Comparison of ENCODE assay signal across 19 mouse cellular contexts in the genomic region with DNA sequence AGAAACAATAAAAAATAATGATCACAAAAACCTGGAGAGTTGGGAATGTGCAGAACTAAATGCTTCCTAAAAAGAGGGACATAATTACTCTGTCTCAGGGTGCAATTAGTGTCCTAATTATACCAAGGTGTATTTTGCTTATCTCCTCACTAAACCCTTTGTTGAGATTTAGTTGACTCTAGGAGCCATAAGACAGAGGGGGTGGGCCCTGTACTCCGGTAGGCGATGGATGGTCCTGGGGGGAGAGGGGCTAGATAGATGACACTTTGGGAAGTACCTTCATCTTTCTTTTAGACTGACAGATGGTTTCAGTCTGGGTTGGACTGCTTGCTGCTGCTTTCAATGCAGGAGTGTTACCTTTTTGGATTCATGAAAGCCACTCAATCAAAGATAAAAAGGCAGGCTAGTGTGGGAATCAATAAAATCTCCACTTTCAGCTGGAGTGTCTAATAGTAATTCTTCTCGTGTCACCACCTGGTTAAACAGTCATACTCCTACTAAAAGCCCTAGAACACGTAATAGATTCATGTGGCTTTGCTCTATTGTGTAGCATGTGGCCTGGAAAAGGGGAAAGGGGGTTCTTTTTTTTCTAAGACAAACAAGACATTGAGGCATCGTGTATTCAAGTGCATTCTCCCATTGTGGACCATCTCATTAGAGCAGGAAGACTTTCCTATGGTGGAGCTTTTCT.
DNase-seq lines count a peak whose midpoint lies in the region; ATAC-seq and TF ChIP-seq lines count a peak whose summit lies in the region.
"Had no signal": no experiment of that assay in that cellular context is flagged by ENCODE, and none has a peak within 500 bp of the region (broad histone marks: within the 10 kb centered on the region; RNA-seq: fewer than 3 reads in every experiment).

No protein-coding gene starts in this region.

- ATAC-seq in hindbrain, embryonic 11.5 days (ENCODE audit: low FRiP score), result peak; percentile 46
- peak; percentile 65 for ATAC-seq in forebrain, embryonic 11.5 days (replicated peaks; ENCODE audit: low FRiP score)
- peak; percentile 56 for ATAC-seq in hindbrain, embryonic 13.5 days (ENCODE audit: low FRiP score)
- peak; percentile 27; the same call in 1 of the 2 replicates for ATAC-seq in neural tube, embryonic 12.5 days (ENCODE audit: low FRiP score, low read depth)
- ATAC-seq in intestine, postnatal 0 days, result no peak

- peaks cover 7% of the 10 kb centered on the region; the same call in 1 of the 2 replicates for H3K4me1 ChIP-seq in hindbrain, embryonic 11.5 days (replicated peaks; ENCODE audit: control insufficient read depth, insufficient read depth, low read length)
- H3K4me1 ChIP-seq in hindbrain, embryonic 10.5 days (replicated peaks), result peaks cover 61% of the 10 kb centered on the region
- H3K4me1 ChIP-seq in forebrain, embryonic 11.5 days (replicated peaks; ENCODE audit: control insufficient read depth, insufficient read depth, low read length), result peaks cover 26% of the 10 kb centered on the region
- peaks cover 46% of the 10 kb centered on the region for H3K4me1 ChIP-seq in hindbrain, embryonic 13.5 days (replicated peaks)
- peaks cover 48% of the 10 kb centered on the region for H3K4me1 ChIP-seq in neural tube, embryonic 12.5 days
- no peaks in the 10 kb centered on the region for H3K4me1 ChIP-seq in intestine, postnatal 0 days (replicated peaks; ENCODE audit: control insufficient read depth, insufficient read depth, low read length)
- H3K4me1 ChIP-seq: heart, embryonic 10.5 days; limb, embryonic 15.5 days; megakaryocyte, embryonic 14.5 days had no signal

- H3K4me3 ChIP-seq in hindbrain, embryonic 11.5 days (ENCODE audit: low read depth, low read length), result no peak overlapping the region
- no peak overlapping the region for H3K4me3 ChIP-seq in hindbrain, embryonic 10.5 days
- H3K4me3 ChIP-seq in forebrain, embryonic 11.5 days (ENCODE audit: low read depth, low read length), result no peak overlapping the region
- H3K4me3 ChIP-seq in hindbrain, embryonic 13.5 days, result no peak overlapping the region
- H3K4me3 ChIP-seq in neural tube, embryonic 12.5 days, result no peak overlapping the region
- no peak overlapping the region for H3K4me3 ChIP-seq in intestine, postnatal 0 days (ENCODE audit: low read depth, low read length)
- H3K4me3 ChIP-seq: heart, embryonic 10.5 days; limb, embryonic 15.5 days; megakaryocyte, embryonic 14.5 days had no signal

- no peaks in the 10 kb centered on the region for H3K9me3 ChIP-seq in hindbrain, embryonic 11.5 days (ENCODE audit: control insufficient read depth, low read length)
- no peaks in the 10 kb centered on the region for H3K9me3 ChIP-seq in hindbrain, embryonic 10.5 days
- no peaks in the 10 kb centered on the region for H3K9me3 ChIP-seq in forebrain, embryonic 11.5 days (ENCODE audit: control insufficient read depth, low read length)
- H3K9me3 ChIP-seq in hindbrain, embryonic 13.5 days, result no peaks in the 10 kb centered on the region
- no peaks in the 10 kb centered on the region for H3K9me3 ChIP-seq in neural tube, embryonic 12.5 days
- no peaks in the 10 kb centered on the region for H3K9me3 ChIP-seq in intestine, postnatal 0 days (ENCODE audit: control insufficient read depth)
- H3K9me3 ChIP-seq: heart, embryonic 10.5 days; limb, embryonic 15.5 days had no signal

- no peak overlapping the region for H3K9ac ChIP-seq in hindbrain, embryonic 11.5 days (ENCODE audit: low read depth, low read length)
- H3K9ac ChIP-seq in forebrain, embryonic 11.5 days (ENCODE audit: low read length), result no peak overlapping the region
- H3K9ac ChIP-seq in hindbrain, embryonic 13.5 days, result no peak overlapping the region
- no peak overlapping the region for H3K9ac ChIP-seq in neural tube, embryonic 12.5 days
- no peak overlapping the region for H3K9ac ChIP-seq in intestine, postnatal 0 days (ENCODE audit: low read depth, low read length)
- H3K9ac ChIP-seq: limb, embryonic 15.5 days had no signal

- H3K27ac ChIP-seq in hindbrain, embryonic 11.5 days (ENCODE audit: low read depth, low read length), result no peak overlapping the region
- no peak overlapping the region for H3K27ac ChIP-seq in hindbrain, embryonic 10.5 days
- peak overlapping the region; percentile 37; the same call in 1 of the 2 replicates for H3K27ac ChIP-seq in forebrain, embryonic 11.5 days (ENCODE audit: low read depth, low read length)
- H3K27ac ChIP-seq in hindbrain, embryonic 13.5 days, result peak overlapping the region; percentile 73
- H3K27ac ChIP-seq in neural tube, embryonic 12.5 days, result no peak overlapping the region
- no peak overlapping the region for H3K27ac ChIP-seq in intestine, postnatal 0 days (ENCODE audit: low read depth, low read length)
- H3K27ac ChIP-seq: heart, embryonic 10.5 days; limb, embryonic 15.5 days had no signal

- 28% methylated on average over 5 of the region's 5 CpGs for WGBS in hindbrain, embryonic 11.5 days
- 46% methylated on average over 5 of the region's 5 CpGs for WGBS in hindbrain, embryonic 10.5 days
- 29% methylated on average over 5 of the region's 5 CpGs for WGBS in forebrain, embryonic 11.5 days
- WGBS in hindbrain, embryonic 13.5 days, result 14% methylated on average over 5 of the region's 5 CpGs
- 11% methylated on average over 5 of the region's 5 CpGs for WGBS in neural tube, embryonic 12.5 days
- WGBS in intestine, postnatal 0 days, result 41% methylated on average over 5 of the region's 5 CpGs

- DNase-seq in hindbrain, embryonic 11.5 days (ENCODE audit: low spot score), result no peak
- no peak for DNase-seq in hindbrain, embryonic 10.5 days (ENCODE audit: low spot score)
- DNase-seq in forebrain, embryonic 11.5 days (ENCODE audit: low spot score), result no peak
- DNase-seq in urinary bladder, adult 2 months (ENCODE audit: low spot score), result no peak
- no peak for DNase-seq in cerebellum, adult 9-10 months
- DNase-seq: adrenal gland, postnatal 14 days; cerebellum, adult 8-10 months; gastrocnemius, postnatal 10 days; heart, postnatal 14 days; layer of hippocampus, postnatal 36 days; lung, postnatal 10 days; right cerebral cortex, postnatal 4 days; thymus, postnatal 4 days had no signal

- H3K36me3 ChIP-seq in hindbrain, embryonic 11.5 days (ENCODE audit: control insufficient read depth, insufficient read depth, low read length), result no peaks in the 10 kb centered on the region
- no peaks in the 10 kb centered on the region for H3K36me3 ChIP-seq in hindbrain, embryonic 10.5 days
- H3K36me3 ChIP-seq in forebrain, embryonic 11.5 days (ENCODE audit: control insufficient read depth, insufficient read depth, low read length), result no peaks in the 10 kb centered on the region
- no peaks in the 10 kb centered on the region for H3K36me3 ChIP-seq in hindbrain, embryonic 13.5 days
- no peaks in the 10 kb centered on the region for H3K36me3 ChIP-seq in neural tube, embryonic 12.5 days
- no peaks in the 10 kb centered on the region for H3K36me3 ChIP-seq in intestine, postnatal 0 days (ENCODE audit: control insufficient read depth, insufficient read depth)
- H3K36me3 ChIP-seq: heart, embryonic 10.5 days; limb, embryonic 15.5 days had no signal

- no peak overlapping the region for H3K4me2 ChIP-seq in hindbrain, embryonic 11.5 days (replicated peaks; ENCODE audit: low read depth, low read length)
- no peak overlapping the region for H3K4me2 ChIP-seq in forebrain, embryonic 11.5 days (ENCODE audit: low read depth, low read length, severe bottlenecking)
- H3K4me2 ChIP-seq in hindbrain, embryonic 13.5 days, result no peak overlapping the region
- peak overlapping the region; percentile 7; the same call in 1 of the 2 replicates for H3K4me2 ChIP-seq in neural tube, embryonic 12.5 days (replicated peaks)
- H3K4me2 ChIP-seq in intestine, postnatal 0 days (replicated peaks; ENCODE audit: low read depth), result no peak overlapping the region
- H3K4me2 ChIP-seq: limb, embryonic 15.5 days had no signal

- H3K27me3 ChIP-seq in hindbrain, embryonic 11.5 days (ENCODE audit: control insufficient read depth, insufficient read depth, low read length), result peaks cover 22% of the 10 kb centered on the region
- peaks cover 62% of the 10 kb centered on the region for H3K27me3 ChIP-seq in hindbrain, embryonic 10.5 days (ENCODE audit: insufficient read depth, poor library complexity, severe bottlenecking)
- H3K27me3 ChIP-seq in forebrain, embryonic 11.5 days (ENCODE audit: control insufficient read depth, insufficient read depth, low read length), result peaks cover 4% of the 10 kb centered on the region; the same call in 1 of the 2 replicates
- H3K27me3 ChIP-seq in hindbrain, embryonic 13.5 days, result peaks cover 49% of the 10 kb centered on the region
- peaks cover 45% of the 10 kb centered on the region for H3K27me3 ChIP-seq in neural tube, embryonic 12.5 days (replicated peaks)
- H3K27me3 ChIP-seq in intestine, postnatal 0 days (replicated peaks; ENCODE audit: control insufficient read depth, insufficient read depth, low read length), result no peaks in the 10 kb centered on the region
- H3K27me3 ChIP-seq: limb, embryonic 15.5 days; megakaryocyte, embryonic 14.5 days had no signal

- no peak for TF ChIP-seq CTCF in intestine, postnatal 0 days (IDR thresholded peaks at IDR 0.05; ENCODE audit: low read depth)

Comparison
In these comparisons a context has a peak if more than half of its experiments do, and no peak if none do; other contexts are left out.
1. H3K27ac ChIP-seq: peak in forebrain, embryonic 11.5 days (single experiment) and hindbrain, embryonic 13.5 days (single experiment); none in hindbrain, embryonic 11.5 days (single experiment), hindbrain, embryonic 10.5 days (single experiment), neural tube, embryonic 12.5 days (single experiment) and intestine, postnatal 0 days (single experiment).